Mouse (Mus musculus) brain, embryonic 14.5 days (tissue): ENCODE results near the gene Fa2h.

Experiments
- CTCF ChIP-seq: fragments of 200-500 bp; IDR thresholded peaks from 2 replicates; pipeline ENCODE4 v1.5.1; 2012; ENCODE audit warnings: inconsistent platforms, mild to moderate bottlenecking, moderate library complexity, borderline replicate concordance; ENCODE audit not compliant: insufficient read depth, insufficient read length; ENCODE audit errors: extremely low read depth
- POLR2A ChIP-seq: fragments of 200-500 bp; IDR thresholded peaks from 2 replicates; pipeline ENCODE4 v1.6.1; 2012; ENCODE audit warnings: mild to moderate bottlenecking, inconsistent platforms, borderline replicate concordance; ENCODE audit not compliant: poor library complexity, insufficient read depth, insufficient read length, severe bottlenecking; ENCODE audit errors: extremely low read depth

DNA sequence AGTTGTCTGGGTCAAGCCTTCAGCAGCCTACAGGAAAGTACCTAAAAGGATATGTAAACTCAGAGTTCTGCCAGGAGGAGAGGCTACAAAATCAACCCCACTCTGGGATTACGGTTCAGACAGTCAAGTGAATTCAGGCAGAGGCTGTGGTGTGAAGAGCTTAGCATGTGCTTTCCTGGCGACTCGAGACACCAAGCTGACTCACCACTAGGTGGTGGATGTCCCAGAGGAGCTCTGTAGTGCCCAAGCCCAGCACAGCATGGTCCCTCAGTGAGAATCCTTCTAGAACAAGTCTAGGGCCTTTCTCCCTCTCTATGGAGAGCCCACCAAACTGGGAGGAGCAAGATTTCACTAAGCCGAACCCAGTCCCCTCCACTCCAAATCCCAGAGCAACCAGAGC is 9.8 kb upstream of the Fa2h start:
- TF ChIP-seq CTCF (peak; percentile 41; the same call in 1 of the 2 replicates), POLR2A (no peak)
